Mouse (Mus musculus) CH12.LX (cell line): ENCODE data around the gene Ccdc141. TPM values are rescaled to one million over a fixed set of nuclear protein-coding genes. Genes with fewer than 3 reads are reported as not detected.

Experiments
- DNase-seq: peaks from one replicate; pipeline ENCODE4 v3.0.0-alpha.2; 2013; ENCODE audit errors: extremely low read depth
- H3K27ac ChIP-seq: 2 replicates; pipeline ENCODE4 v1.5.1; 2012; ENCODE audit warnings: low read depth, mild to moderate bottlenecking, control low read depth, moderate library complexity; ENCODE audit not compliant: insufficient read depth
- H3K27me3 ChIP-seq: replicated peaks from 2 replicates; pipeline ENCODE3; 2012; ENCODE audit warnings: inconsistent platforms
- H3K36me3 ChIP-seq, 2 experiments: replicated peaks in 1 of 2; 2 replicates each; pipeline versions ENCODE3 to v1.6.1; 2012; ENCODE audit warnings: inconsistent platforms in 1 of 2, low read length in 1 of 2, mild to moderate bottlenecking in 1 of 2, mixed read lengths in 1 of 2, moderate library complexity in 1 of 2; ENCODE audit not compliant: control insufficient read depth in 1 of 2, insufficient read depth in 1 of 2
- H3K4me1 ChIP-seq, 2 experiments: 2 replicates each; pipeline ENCODE4 v1.6.1; 2012; ENCODE audit warnings: inconsistent platforms in 1 of 2, moderate library complexity in 1 of 2; ENCODE audit not compliant: insufficient read depth in 2 of 2, control insufficient read depth in 1 of 2
- H3K4me2 ChIP-seq: 2 replicates; pipeline ENCODE4 v1.6.1; 2012; ENCODE audit warnings: low read depth, mild to moderate bottlenecking, control low read depth; ENCODE audit not compliant: poor library complexity, insufficient read depth, severe bottlenecking
- H3K4me3 ChIP-seq, 3 experiments: fragments of 150-350 bp in 1 of 3; sonication (generic) in 1 of 3; replicated peaks in 1 of 3; 2 replicates each; pipeline versions ENCODE3 to v1.5.1; 2011 to 2012; ENCODE audit warnings: low read depth in 2 of 3, low read length in 2 of 3, mild to moderate bottlenecking in 2 of 3, moderate library complexity in 2 of 3, control low read depth in 1 of 3, improper control_type of control experiment in 1 of 3, inconsistent platforms in 1 of 3, mixed read lengths in 1 of 3; ENCODE audit not compliant: poor library complexity in 1 of 3
- H3K79me2 ChIP-seq: replicated peaks from 2 replicates; pipeline ENCODE4 v1.6.1; 2012; ENCODE audit warnings: mild to moderate bottlenecking, moderate library complexity; ENCODE audit not compliant: control insufficient read depth, poor library complexity, insufficient read depth, severe bottlenecking; ENCODE audit errors: extremely low read depth
- H3K9ac ChIP-seq: 2 replicates; pipeline ENCODE4 v1.6.1; 2012; ENCODE audit warnings: low read depth, mild to moderate bottlenecking, control low read depth, moderate library complexity; ENCODE audit not compliant: insufficient read depth
- H3K9me3 ChIP-seq: replicated peaks from 2 replicates; pipeline ENCODE3; 2012; ENCODE audit warnings: low read length, inconsistent platforms, mixed read lengths
- BHLHE40 ChIP-seq: IDR thresholded peaks from 2 replicates; pipeline ENCODE4 v1.6.1; 2011; ENCODE audit warnings: mild to moderate bottlenecking, low read depth, low read length, improper control_type of control experiment
- CHD2 ChIP-seq: IDR thresholded peaks from 2 replicates; pipeline ENCODE4 v1.6.1; 2011; ENCODE audit warnings: low read length, improper control_type of control experiment
- CTCF ChIP-seq, 2 experiments: IDR thresholded peaks in 1 of 2; conservative IDR thresholded peaks in 1 of 2; 2 replicates each; pipeline ENCODE4 v1.5.1; 2011 to 2012; ENCODE audit warnings: low read depth in 2 of 2, low read length in 2 of 2, improper control_type of control experiment in 1 of 2, inconsistent platforms in 1 of 2, mild to moderate bottlenecking in 1 of 2, moderate library complexity in 1 of 2
- E2F4 ChIP-seq: IDR thresholded peaks from 2 replicates; pipeline ENCODE4 v1.6.1; 2011; ENCODE audit warnings: low read depth, low read length, improper control_type of control experiment; ENCODE audit not compliant: insufficient replicate concordance
- EP300 ChIP-seq: IDR thresholded peaks from 2 replicates; pipeline ENCODE4 v1.6.1; 2011; ENCODE audit warnings: low read length, improper control_type of control experiment
- ETS1 ChIP-seq: conservative IDR thresholded peaks from 2 replicates; pipeline ENCODE4 v1.6.1; 2012; ENCODE audit warnings: low read depth, mild to moderate bottlenecking, inconsistent platforms, low read length, improper control_type of control experiment, moderate library complexity
- HCFC1 ChIP-seq: IDR thresholded peaks from 2 replicates; pipeline ENCODE4 v1.6.1; 2012; ENCODE audit warnings: low read depth, mild to moderate bottlenecking, inconsistent platforms, low read length, improper control_type of control experiment
- IRF4 ChIP-seq: IDR thresholded peaks from 2 replicates; pipeline ENCODE4 v1.6.1; 2014; ENCODE audit warnings: low read depth, mild to moderate bottlenecking, inconsistent platforms, low read length, improper control_type of control experiment
- JUND ChIP-seq: conservative IDR thresholded peaks from 2 replicates; pipeline ENCODE4 v1.6.1; 2011; ENCODE audit warnings: low read depth, low read length, improper control_type of control experiment
- KAT2A ChIP-seq: IDR thresholded peaks from 2 replicates; pipeline ENCODE4 v1.6.1; 2012; ENCODE audit warnings: low read length, improper control_type of control experiment, inconsistent platforms; ENCODE audit not compliant: insufficient replicate concordance
- MAX ChIP-seq: IDR thresholded peaks from 2 replicates; pipeline ENCODE4 v1.6.1; 2011; ENCODE audit warnings: low read length, improper control_type of control experiment
- MEF2A ChIP-seq: IDR thresholded peaks from 2 replicates; pipeline ENCODE4 v1.6.1; 2014; ENCODE audit warnings: low read depth, mild to moderate bottlenecking, inconsistent platforms, low read length, improper control_type of control experiment, borderline replicate concordance
- MXI1 ChIP-seq: IDR thresholded peaks from 2 replicates; pipeline ENCODE4 v1.6.1; 2011; ENCODE audit warnings: mild to moderate bottlenecking, low read depth, low read length, improper control_type of control experiment
- NRF1 ChIP-seq: IDR thresholded peaks from 2 replicates; pipeline ENCODE4 v1.6.1; 2014; ENCODE audit warnings: low read depth, mild to moderate bottlenecking, inconsistent platforms, low read length, improper control_type of control experiment, moderate library complexity
- PAX5 ChIP-seq: IDR thresholded peaks from 2 replicates; pipeline ENCODE4 v1.6.1; 2012; ENCODE audit warnings: low read length, inconsistent platforms, mixed read lengths
- POLR2A ChIP-seq: IDR thresholded peaks from 2 replicates; pipeline ENCODE4 v1.6.1; 2011; ENCODE audit warnings: low read depth, mild to moderate bottlenecking, improper control_type of control experiment, low read length
- RAD21 ChIP-seq: IDR thresholded peaks from 2 replicates; pipeline ENCODE4 v1.6.1; 2011; ENCODE audit warnings: low read depth, mild to moderate bottlenecking, low read length, improper control_type of control experiment, moderate library complexity
- RCOR1 ChIP-seq: conservative IDR thresholded peaks from 2 replicates; pipeline ENCODE4 v1.6.1; 2012; ENCODE audit warnings: low read depth, mild to moderate bottlenecking, inconsistent platforms, low read length, improper control_type of control experiment
- SIN3A ChIP-seq: IDR thresholded peaks from 2 replicates; pipeline ENCODE4 v1.6.1; 2012; ENCODE audit warnings: low read length, improper control_type of control experiment, inconsistent platforms
- SMC3 ChIP-seq: IDR thresholded peaks from 2 replicates; pipeline ENCODE4 v1.6.1; 2011; ENCODE audit warnings: low read depth, low read length, improper control_type of control experiment
- TCF12 ChIP-seq: IDR thresholded peaks from 2 replicates; pipeline ENCODE4 v1.6.1; 2014; ENCODE audit warnings: low read depth, mild to moderate bottlenecking, inconsistent platforms, low read length, improper control_type of control experiment
- UBTF ChIP-seq: IDR thresholded peaks from 2 replicates; pipeline ENCODE4 v1.6.1; 2012; ENCODE audit warnings: low read depth, mild to moderate bottlenecking, inconsistent platforms, low read length, improper control_type of control experiment, moderate library complexity
- USF1 ChIP-seq: IDR thresholded peaks from 2 replicates; pipeline ENCODE4 v1.6.1; 2014; ENCODE audit warnings: low read depth, mild to moderate bottlenecking, inconsistent platforms, low read length, improper control_type of control experiment
- ZKSCAN1 ChIP-seq: IDR thresholded peaks from 2 replicates; pipeline ENCODE4 v1.6.1; 2012; ENCODE audit warnings: low read depth, inconsistent platforms, low read length, improper control_type of control experiment, borderline replicate concordance
- ZNF384 ChIP-seq: IDR thresholded peaks from 2 replicates; pipeline ENCODE4 v1.6.1; 2012; ENCODE audit warnings: low read depth, low read length, improper control_type of control experiment, inconsistent platforms
- dilution Hi-C: fragments of 300-500 bp; cut with MboI; formaldehyde crosslinking; loops from 2 replicates; pipeline ENCODE4 v1.14.3; 2020; ENCODE audit warnings: low sequenced_read_pairs; ENCODE audit not compliant: extremely low pct_unique_long_range_greater_than_20kb, extremely low pct_ligation_motif_present
- in situ Hi-C: fragments of 300-500 bp; cut with MboI; formaldehyde crosslinking; loops from 3 replicates; pipeline ENCODE4 v1.14.3; 2019; ENCODE audit warnings: low sequenced_read_pairs, low pct_ligation_motif_present, low pct_unique_long_range_greater_than_20kb, mixed read lengths
- polyA plus RNA-seq: library from polyadenylated mRNA; unstranded; fragments of >175 nt; gene quantifications from 2 replicates; pipeline ENCODE4 v1.2.1, GENCODE M21; 2012; ENCODE audit warnings: low read depth; ENCODE audit not compliant: insufficient read length
- total RNA-seq, 2 experiments: library from RNA; depleted of rRNA; stranded (reverse); fragments of 300-350 nt in 1 of 2; fragments of >200 nt in 1 of 2; gene quantifications; 2 replicates each; pipeline ENCODE4 v1.2.3; 2012 to 2014

Gene Ccdc141
- total and polyA plus RNA-seq, 3 experiments, result not detected

- dilution Hi-C loops, result no loop called here
- Histone ChIP-seq H3K9me3 (peaks cover 53% of the 10 kb centered on the region), H3K79me2 (no peaks in the 10 kb centered on the region), H3K9ac (no peak overlapping the region), H3K27ac (no peak overlapping the region), H3K4me2 (no peak overlapping the region), H3K36me3 (no peaks in the 10 kb centered on the region), H3K27me3 (no peaks in the 10 kb centered on the region), H3K4me1 (no peaks in the 10 kb centered on the region), H3K4me3 (no peak overlapping the region)
- TF ChIP-seq POLR2A (no peak), BHLHE40 (no peak), ZNF384 (no peak), HCFC1 (no peak), UBTF (no peak), NRF1 (no peak), CTCF (conservative IDR thresholded peaks at IDR 0.05 in 1 of 2, IDR thresholded peaks at IDR 0.05 in 1 of 2; ENCODE audit: low read depth in 2 of 2, low read length in 2 of 2) (no peak), RCOR1 (no peak), SIN3A (no peak), EP300 (no peak), MEF2A (no peak), CHD2 (no peak), KAT2A (no peak)
- DNase-seq, result no peak
- in situ Hi-C loops, result no loop called here
Measured at GRCm38 (mm10) chr2:77175411-77175810, 5.0 kb upstream of the Ccdc141 start.

DNA sequence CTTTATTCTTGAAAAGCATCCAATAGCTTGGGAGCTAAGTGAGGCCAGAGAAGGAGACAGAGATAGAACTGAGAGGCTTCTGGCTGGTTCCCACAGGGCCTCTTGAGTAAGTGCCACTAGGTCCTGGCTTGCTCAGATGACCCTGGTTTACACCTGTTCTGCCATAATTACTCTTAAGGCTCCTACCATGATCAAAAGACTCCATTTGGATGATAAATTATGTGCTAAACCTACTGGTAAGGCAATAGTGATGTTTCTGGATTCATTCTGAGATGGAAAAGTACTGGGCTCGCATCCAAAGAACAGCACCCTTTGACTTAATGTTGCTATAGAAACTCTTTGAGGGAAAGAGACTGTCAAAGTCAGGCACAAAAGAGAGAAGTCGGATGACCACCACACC is 3.9 kb upstream of the Ccdc141 start:
- no peak overlapping the region for H3K27ac ChIP-seq
- in situ Hi-C loops, result no loop called here
- dilution Hi-C loops, result no loop called here
- TF ChIP-seq UBTF (no peak), TCF12 (no peak)
- no peak overlapping the region for H3K4me3 ChIP-seq
- no peaks in the 10 kb centered on the region for H3K79me2 ChIP-seq
- H3K4me2 ChIP-seq, result no peak overlapping the region
- peaks cover 60% of the 10 kb centered on the region for H3K9me3 ChIP-seq
- H3K9ac ChIP-seq, result no peak overlapping the region
- no peaks in the 10 kb centered on the region for H3K27me3 ChIP-seq
- H3K36me3 ChIP-seq, result no peaks in the 10 kb centered on the region
- DNase-seq, result no peak
- no peaks in the 10 kb centered on the region for H3K4me1 ChIP-seq

GRCm38 (mm10) chr2:77173821-77174220 is 3.4 kb upstream of the Ccdc141 start:
- H3K36me3 ChIP-seq, result no peaks in the 10 kb centered on the region
- peaks cover 64% of the 10 kb centered on the region for H3K9me3 ChIP-seq
- no peak overlapping the region for H3K4me2 ChIP-seq
- H3K4me3 ChIP-seq, result no peak overlapping the region
- no peak overlapping the region for H3K9ac ChIP-seq
- TF ChIP-seq USF1 (no peak), IRF4 (no peak), PAX5 (no peak), MAX (no peak), RAD21 (no peak), E2F4 (no peak), BHLHE40 (no peak), MEF2A (no peak), POLR2A (no peak), UBTF (no peak), MXI1 (no peak), SIN3A (no peak), ZKSCAN1 (no peak), ZNF384 (no peak), ETS1 (no peak), JUND (no peak), SMC3 (no peak), RCOR1 (no peak), KAT2A (no peak)
- no peaks in the 10 kb centered on the region for H3K4me1 ChIP-seq
- H3K27me3 ChIP-seq, result no peaks in the 10 kb centered on the region
- dilution Hi-C loops, result no loop called here
- no peak overlapping the region for H3K27ac ChIP-seq
- in situ Hi-C loops, result no loop called here
- no peaks in the 10 kb centered on the region for H3K79me2 ChIP-seq
- no peak for DNase-seq
